Comparison of ENCODE assay signal across 9 mouse cellular contexts in the genomic region with DNA sequence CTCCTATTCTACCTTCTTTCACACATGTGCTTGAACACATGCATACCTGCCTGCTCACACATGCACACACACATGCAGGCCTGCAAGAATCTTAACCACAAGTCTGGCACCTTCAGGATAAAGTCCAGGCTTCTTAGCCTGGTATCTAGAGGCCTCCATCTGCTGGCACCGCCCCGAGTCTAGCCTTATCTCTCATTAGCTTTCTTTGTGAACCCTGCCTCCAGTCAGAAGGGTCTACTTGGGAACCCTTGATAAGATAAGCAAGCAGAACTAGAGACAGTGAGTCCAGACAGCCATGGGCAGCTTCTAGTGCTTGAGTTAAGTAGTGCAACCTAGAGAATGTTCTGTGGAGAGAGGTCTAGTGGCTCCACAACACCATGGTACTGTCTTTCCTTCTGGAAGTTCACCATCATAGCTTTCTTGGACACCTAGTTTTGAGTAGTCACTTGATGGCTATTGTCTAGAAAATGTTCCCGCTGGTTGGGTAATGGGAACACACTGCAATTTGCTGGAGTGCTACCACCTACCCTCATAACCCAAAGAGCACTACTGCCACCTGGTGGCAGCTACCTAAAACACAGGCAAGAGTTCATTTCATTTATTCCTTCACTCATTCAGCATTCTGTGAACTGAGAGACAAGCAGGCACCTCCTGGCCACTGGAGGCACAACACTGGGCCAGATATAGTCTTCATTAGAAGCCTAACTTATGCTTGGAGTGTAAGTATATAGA. TPM values are rescaled to one million over a fixed set of nuclear protein-coding genes. Genes with fewer than 3 reads are reported as not detected.
DNase-seq lines count a peak whose midpoint lies in the region; ATAC-seq and TF ChIP-seq lines count a peak whose summit lies in the region.
"Had no signal": no experiment of that assay in that cellular context is flagged by ENCODE, and none has a peak within 500 bp of the region (broad histone marks: within the 10 kb centered on the region; RNA-seq: fewer than 3 reads in every experiment).

No protein-coding gene starts in this region.

- peak; percentile 54 for TF ChIP-seq CTCF in ES-Bruce4 (IDR thresholded peaks at IDR 0.05; ENCODE audit: low read depth, low read length)
- peak; percentile 85 for TF ChIP-seq CTCF in cortical plate, adult 2 months (IDR thresholded peaks at IDR 0.05; ENCODE audit: extremely low read depth, insufficient read depth, low read length)
- TF ChIP-seq CTCF in kidney, postnatal 0 days (IDR thresholded peaks at IDR 0.05; ENCODE audit: low read depth) = peak; percentile 90

- no peaks in the 10 kb centered on the region for H3K9me3 ChIP-seq in ES-Bruce4 (replicated peaks; ENCODE audit: control insufficient read depth, insufficient read depth, low read length, poor library complexity, severe bottlenecking)
- H3K9me3 ChIP-seq in kidney, postnatal 0 days (replicated peaks; ENCODE audit: low read length) = no peaks in the 10 kb centered on the region
- no peaks in the 10 kb centered on the region for H3K9me3 ChIP-seq in liver, embryonic 15.5 days (replicated peaks)
- H3K9me3 ChIP-seq: neural tube, embryonic 13.5 days had no signal

- peak; percentile 57 for DNase-seq in heart, adult 8-10 months (ENCODE audit: low spot score)
- DNase-seq in kidney, postnatal 0 days (ENCODE audit: low spot score) = peak; percentile 64
- DNase-seq in retina, postnatal 1 day = peak; percentile 77
- peak; percentile 72 for DNase-seq in yolk sac, embryonic 10.5 days (ENCODE audit: low spot score)

- no peak overlapping the region for H3K4me3 ChIP-seq in ES-Bruce4 (ENCODE audit: low read depth, low read length)
- no peak overlapping the region for H3K4me3 ChIP-seq in cortical plate, adult 2 months (ENCODE audit: insufficient read depth, low read length)
- no peak overlapping the region for H3K4me3 ChIP-seq in kidney, postnatal 0 days (replicated peaks; ENCODE audit: low read depth, low read length)
- H3K4me3 ChIP-seq in liver, embryonic 15.5 days (replicated peaks) = peak overlapping the region; percentile 19
- H3K4me3 ChIP-seq: neural tube, embryonic 13.5 days had no signal

- WGBS in kidney, postnatal 0 days = 70% methylated on average over 3 of the region's 3 CpGs
- 5% methylated on average over 3 of the region's 3 CpGs for WGBS in liver, embryonic 15.5 days (ENCODE audit: insufficient replicate concordance)

- TF ChIP-seq POLR2A in ES-Bruce4 (IDR thresholded peaks at IDR 0.05; ENCODE audit: insufficient read depth, low read length) = no peak
- no peak for TF ChIP-seq POLR2A in cortical plate, adult 2 months (IDR thresholded peaks at IDR 0.05; ENCODE audit: extremely low read depth, insufficient read depth, low read length)

- no peak overlapping the region for H3K27ac ChIP-seq in ES-Bruce4 (ENCODE audit: insufficient read depth, low read length)
- H3K27ac ChIP-seq in cortical plate, adult 2 months (ENCODE audit: insufficient read depth, low read length) = no peak overlapping the region
- H3K27ac ChIP-seq in kidney, postnatal 0 days = no peak overlapping the region
- H3K27ac ChIP-seq in liver, embryonic 15.5 days (replicated peaks) = peak overlapping the region; percentile 100
- H3K27ac ChIP-seq: neural tube, embryonic 13.5 days had no signal

- H3K4me1 ChIP-seq in ES-Bruce4 (ENCODE audit: control insufficient read depth, insufficient read depth, low read length) = peaks cover 4% of the 10 kb centered on the region
- peaks cover 3% of the 10 kb centered on the region; the same call in 1 of the 2 replicates for H3K4me1 ChIP-seq in cortical plate, adult 2 months (ENCODE audit: control insufficient read depth, insufficient read depth, low read length)
- 0 out of 2 replicates have a peak, but pooled peaks cover 6% of the 10 kb centered on the region for H3K4me1 ChIP-seq in kidney, postnatal 0 days (replicated peaks; ENCODE audit: insufficient read depth, low read length)
- peaks cover 92% of the 10 kb centered on the region for H3K4me1 ChIP-seq in liver, embryonic 15.5 days (replicated peaks)

- no peak overlapping the region for H3K9ac ChIP-seq in ES-Bruce4 (ENCODE audit: low read depth, poor library complexity, severe bottlenecking)
- no peak overlapping the region for H3K9ac ChIP-seq in kidney, postnatal 0 days (ENCODE audit: low read depth, low read length)
- peak overlapping the region; percentile 58 for H3K9ac ChIP-seq in liver, embryonic 15.5 days
- H3K9ac ChIP-seq: neural tube, embryonic 13.5 days had no signal

- TF ChIP-seq EP300 in ES-Bruce4 (IDR thresholded peaks at IDR 0.05; ENCODE audit: insufficient read depth, low read depth, low read length) = no peak

- H3K4me2 ChIP-seq in kidney, postnatal 0 days (ENCODE audit: low read length) = no peak overlapping the region
- H3K4me2 ChIP-seq in liver, embryonic 15.5 days = peak overlapping the region; percentile 54
- H3K4me2 ChIP-seq: neural tube, embryonic 13.5 days had no signal

- H3K27me3 ChIP-seq in ES-Bruce4 (ENCODE audit: control insufficient read depth, insufficient read depth, low read length, poor library complexity, severe bottlenecking) = no peaks in the 10 kb centered on the region
- H3K27me3 ChIP-seq in kidney, postnatal 0 days (ENCODE audit: insufficient read depth, low read length) = no peaks in the 10 kb centered on the region
- H3K27me3 ChIP-seq in liver, embryonic 15.5 days = no peaks in the 10 kb centered on the region; the same call in 1 of the 2 replicates
- H3K27me3 ChIP-seq: neural tube, embryonic 13.5 days had no signal

- peak; percentile 78 for ATAC-seq in activated CD4-positive, CD25-positive, alpha-beta regulatory T cell, adult 4 months
- peak; percentile 14; the same call in 1 of the 2 replicates for ATAC-seq in kidney, postnatal 0 days (replicated peaks; ENCODE audit: low FRiP score, low read depth)
- ATAC-seq in liver, embryonic 15.5 days (ENCODE audit: insufficient read depth) = peak; percentile 93

- H3K36me3 ChIP-seq in ES-Bruce4 (ENCODE audit: control insufficient read depth, insufficient read depth, low read length, poor library complexity, severe bottlenecking) = no peaks in the 10 kb centered on the region
- no peaks in the 10 kb centered on the region for H3K36me3 ChIP-seq in kidney, postnatal 0 days (ENCODE audit: insufficient read depth, low read length)
- no peaks in the 10 kb centered on the region for H3K36me3 ChIP-seq in liver, embryonic 15.5 days (replicated peaks)
- H3K36me3 ChIP-seq: neural tube, embryonic 13.5 days had no signal

RNA-seq across cellular contexts. Expression of a gene that starts 35.0 kb away (rescaled TPM):
- polyA plus RNA-seq in ES-Bruce4 (2011; ENCODE audit: insufficient read depth, insufficient read length, low read depth, missing spikeins) = 16.8 and 17.8 TPM in 2 replicates
- 10 to 100 TPM; 21.7 to 22.4 TPM for polyA plus RNA-seq in activated CD4-positive, CD25-positive, alpha-beta regulatory T cell, adult 4 months (2017; shearing (Covaris generic))
- 22.1 and 26.9 TPM in 2 replicates for polyA plus RNA-seq in cortical plate, adult 2 months (2012; rRNA removed)
- total RNA-seq in heart, adult 8-10 months (2022) = 100 to 1,000 TPM in 3 of 4 experiments, 10 to 100 TPM in 1; 94.2 to 109 (median 105) TPM
- polyA plus RNA-seq in kidney, postnatal 0 days (2015; fragmentation: Nextera tagmentation; extraction: Ambion mirVana) = 20.4 and 23.1 TPM in 2 replicates
- polyA plus RNA-seq in liver, embryonic 15.5 days (2015; fragmentation: Nextera tagmentation; extraction: Ambion mirVana) = 18.0 and 23.4 TPM in 2 replicates

RNA-seq across cellular contexts. Expression of a gene that starts 35.8 kb away (rescaled TPM):
- not detected in 2 replicates for polyA plus RNA-seq in ES-Bruce4 (2011; ENCODE audit: insufficient read depth, insufficient read length, low read depth, missing spikeins)
- under 1 TPM; 0.12 to 0.13 TPM for polyA plus RNA-seq in activated CD4-positive, CD25-positive, alpha-beta regulatory T cell, adult 4 months (2017; shearing (Covaris generic))
- polyA plus RNA-seq in cortical plate, adult 2 months (2012; rRNA removed) = 2.7 and 3.0 TPM in 2 replicates
- total RNA-seq in heart, adult 8-10 months (2022) = 1 to 10 TPM in 3 of 4 experiments, under 1 TPM in 1; 0.87 to 3.9 (median 1.6) TPM
- 9.7 and 10.5 TPM in 2 replicates for polyA plus RNA-seq in kidney, postnatal 0 days (2015; fragmentation: Nextera tagmentation; extraction: Ambion mirVana)
- polyA plus RNA-seq in liver, embryonic 15.5 days (2015; fragmentation: Nextera tagmentation; extraction: Ambion mirVana) = 9.0 and 10.4 TPM in 2 replicates

Comparison
In these comparisons a context has a peak if more than half of its experiments do, and no peak if none do; other contexts are left out.
1. ATAC-seq: peak in every context shown above with its lines; median percentile 93 in liver, embryonic 15.5 days; 78 in activated CD4-positive, CD25-positive, alpha-beta regulatory T cell, adult 4 months; 14 in kidney, postnatal 0 days.